Mouse (Mus musculus) lung, adult 18-20 months (tissue): ENCODE data around the gene Prr14l.
A peak's percentile ranks its signal among the peaks of the same experiment; 100 is the strongest.
"Not testable (repeated sequence)": the region's sequence is repeated elsewhere in the genome, so short reads cannot be mapped to it uniquely, and the experiment has no call there.

Experiments
- DNase-seq, 2 experiments: peaks; one replicate each; pipeline ENCODE4 v3.0.0; 2022; ENCODE audit warnings: mixed read lengths in 2 of 2

Gene Prr14l

GRCm38 (mm10) chr5:32853731-32854507, at the start of gene Prr14l:
Gene Prr14l, minus strand, starts transcription at chr5:32854256.
- DNase-seq, result peak; percentile 98

GRCm38 (mm10) chr5:32886739-32887138, 32.7 kb upstream of the Prr14l start:
- DNase-seq, result no peak

- no peak for DNase-seq
These were observed 18.3 kb upstream of the Prr14l start for GRCm38 (mm10) chr5:32872346-32872745.

DNA sequence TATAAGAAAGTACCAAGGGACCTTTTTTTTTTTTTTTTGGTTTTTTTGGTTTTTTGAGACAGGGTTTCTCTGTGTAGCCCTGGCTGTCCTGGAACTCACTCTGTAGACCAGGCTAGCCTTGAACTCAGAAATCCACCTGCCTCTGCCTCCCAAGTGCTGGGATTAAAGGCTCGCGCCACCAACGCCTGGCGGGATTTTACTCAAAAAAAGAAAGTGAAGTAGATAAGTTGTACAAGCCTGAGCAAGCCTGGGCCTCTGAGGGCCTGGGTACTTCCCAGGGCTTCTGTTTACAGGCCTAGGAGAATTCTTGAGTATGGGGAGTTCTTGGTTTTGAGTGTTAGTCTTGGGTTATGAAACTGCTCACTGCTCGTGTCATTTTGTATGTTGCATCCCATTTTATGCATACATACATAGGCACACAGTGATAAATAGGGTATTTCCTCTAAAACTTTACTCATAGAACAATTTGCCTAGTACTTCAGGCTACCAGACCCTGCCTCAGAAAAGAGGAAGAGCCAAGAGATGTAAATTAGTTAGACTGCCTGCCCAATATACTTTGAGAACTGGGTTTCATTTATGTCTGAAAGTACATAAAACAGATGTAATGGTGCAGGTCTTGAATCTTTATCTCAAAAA, 15.5 kb upstream of the Prr14l start:
- DNase-seq, result no peak

DNA sequence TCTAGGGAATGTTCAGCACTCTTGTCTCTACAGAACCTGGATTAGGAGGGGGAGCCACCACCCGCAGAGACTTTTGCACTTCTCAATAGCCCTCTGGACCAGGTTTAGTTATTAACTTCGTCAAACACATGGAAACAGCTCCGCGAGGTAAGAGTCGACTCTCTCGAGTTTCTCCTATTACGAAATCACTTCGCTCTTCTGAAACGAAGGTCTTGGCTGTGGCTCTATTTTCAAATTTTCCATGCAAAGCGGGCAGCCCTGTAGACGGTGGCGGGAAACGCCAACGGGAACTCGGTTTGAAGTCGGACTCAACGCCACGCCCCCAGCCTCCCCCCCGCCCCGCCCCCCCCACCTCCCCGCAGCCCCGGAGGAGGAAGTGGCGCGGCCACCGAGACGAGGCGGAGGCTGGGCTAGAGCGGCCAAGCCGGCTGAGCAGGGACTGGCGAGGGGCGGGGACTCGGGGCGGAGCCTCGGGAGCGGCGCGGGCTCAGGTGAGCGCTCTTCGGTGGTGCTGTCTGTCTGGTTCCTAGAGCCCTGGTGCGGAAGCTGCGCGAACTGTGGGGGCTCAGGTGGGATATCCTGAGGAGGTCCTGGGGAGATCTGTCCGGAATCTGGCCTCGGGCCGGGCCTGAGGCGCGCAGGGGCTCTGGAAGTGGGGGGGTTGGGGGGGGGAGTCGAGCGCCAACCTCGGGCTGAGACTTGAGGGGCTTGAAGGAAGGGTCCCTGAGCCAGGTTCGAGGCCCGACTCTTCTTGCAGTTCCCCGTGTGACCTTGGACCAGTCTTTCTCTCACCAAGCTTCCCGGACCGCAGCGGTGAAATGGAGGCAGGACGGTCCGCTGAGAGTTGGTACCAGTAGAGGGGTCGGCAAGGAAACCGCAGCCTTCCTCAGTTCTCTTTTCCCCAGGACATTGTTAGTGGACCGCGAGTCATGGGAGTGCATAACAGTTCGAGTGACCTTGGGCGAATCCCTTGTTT, 9.5 kb upstream of the Prr14l start, which contains the start of gene Depdc5:
Depdc5 (plus strand) TSS at position 449 of the 976 bp plus-strand sequence.
- DNase-seq, result peak; percentile 95 to 97

- DNase-seq, result peak in 1 of 2 experiments; percentile 7
These were observed 8.5 kb upstream of the Prr14l start for GRCm38 (mm10) chr5:32862469-32863132.

GRCm38 (mm10) chr5:32861082-32861481, 7.0 kb upstream of the Prr14l start:
- DNase-seq, result no peak

GRCm38 (mm10) chr5:32857781-32858220, 3.7 kb upstream of the Prr14l start:
- peak; percentile 34 to 58 for DNase-seq

DNA sequence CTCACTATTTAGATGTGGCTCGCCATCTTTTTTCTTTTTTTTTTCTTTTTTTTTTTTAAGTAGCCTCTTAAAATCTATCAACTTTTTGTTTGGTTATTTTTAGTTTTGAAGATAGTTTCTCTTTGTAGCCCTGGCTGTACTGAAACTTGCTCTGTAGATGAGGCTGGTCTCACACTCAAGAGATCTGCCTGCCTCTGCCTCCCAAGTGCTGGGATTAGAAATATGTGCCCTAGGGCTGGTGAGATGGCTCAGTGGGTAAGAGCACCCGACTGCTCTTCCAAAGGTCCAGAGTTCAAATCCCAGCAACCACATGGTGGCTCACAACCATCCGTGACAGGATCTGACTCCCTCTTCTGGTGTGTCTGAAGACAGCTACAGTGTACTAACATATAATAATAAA, 1.2 kb upstream of the Prr14l start:
- DNase-seq, result not testable (repeated sequence)

DNA sequence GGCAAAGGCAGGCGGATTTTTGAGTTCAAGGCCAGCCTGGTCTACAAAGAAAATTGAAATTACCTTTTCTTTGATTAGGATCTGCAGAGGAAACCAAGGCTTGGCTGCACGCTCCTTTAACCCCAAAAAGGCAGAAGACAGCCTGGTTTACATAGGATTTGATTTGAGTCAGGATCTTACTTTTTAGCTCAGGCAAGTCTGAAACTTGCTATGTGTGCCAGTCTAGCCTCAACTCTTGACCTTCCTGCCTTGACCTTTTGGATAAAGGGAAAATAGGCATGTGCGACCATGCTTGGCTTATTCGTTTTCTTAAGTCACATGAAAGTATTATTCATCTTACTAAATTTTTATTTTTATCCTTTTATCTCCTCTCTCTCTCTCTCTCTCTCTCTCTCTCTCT, 762 bp upstream of the Prr14l start:
- no peak for DNase-seq

- DNase-seq, result no peak
These were observed 2.0 kb downstream of the Prr14l start for GRCm38 (mm10) chr5:32852026-32852425.

DNA sequence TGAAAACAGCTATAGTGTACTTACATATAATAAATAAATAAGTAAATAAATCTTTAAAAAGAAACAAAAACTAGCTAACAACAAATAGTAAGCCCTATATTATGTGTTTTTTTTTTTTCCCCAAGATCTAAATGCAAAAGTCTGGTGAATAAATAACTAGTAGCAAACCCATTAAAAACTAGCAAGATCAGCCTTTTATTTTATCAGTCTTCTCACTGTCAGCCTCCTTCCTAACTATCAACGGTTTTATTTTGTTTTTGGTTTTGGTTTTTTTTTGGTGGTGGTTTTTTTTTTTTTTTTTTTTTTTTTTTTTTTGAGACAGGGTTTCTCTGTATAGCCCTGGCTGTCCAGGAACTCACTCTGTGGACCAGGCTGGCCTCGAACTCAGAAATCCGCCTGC, 4.5 kb downstream of the Prr14l start:
- not testable (repeated sequence) for DNase-seq

- DNase-seq, result no peak
These were observed 4.9 kb downstream of the Prr14l start for GRCm38 (mm10) chr5:32849178-32849577.

- DNase-seq, result no peak
These were observed 14.0 kb downstream of the Prr14l start for GRCm38 (mm10) chr5:32840029-32840428.

DNA sequence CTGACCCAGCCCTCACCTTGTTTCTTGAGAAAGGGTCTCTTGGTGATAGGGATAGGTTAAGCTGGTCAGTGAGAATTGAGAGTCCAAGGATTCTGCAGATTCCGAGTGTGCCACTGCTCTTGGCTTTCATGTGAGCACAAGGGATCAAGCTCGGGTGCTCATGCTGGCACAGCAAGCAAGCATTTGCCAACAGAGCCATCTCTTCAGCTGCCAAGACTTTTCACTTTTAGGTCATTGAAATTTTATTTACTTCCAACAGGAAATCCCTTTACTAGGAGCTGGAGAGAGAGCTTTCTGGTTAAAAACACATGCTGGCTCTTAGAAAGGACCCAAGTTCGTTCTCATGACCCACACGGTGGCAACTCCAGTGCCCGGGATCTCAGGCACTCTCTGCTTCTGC, 17.1 kb downstream of the Prr14l start:
- DNase-seq, result no peak

GRCm38 (mm10) chr5:32834497-32834896, 19.6 kb downstream of the Prr14l start:
- no peak for DNase-seq

DNA sequence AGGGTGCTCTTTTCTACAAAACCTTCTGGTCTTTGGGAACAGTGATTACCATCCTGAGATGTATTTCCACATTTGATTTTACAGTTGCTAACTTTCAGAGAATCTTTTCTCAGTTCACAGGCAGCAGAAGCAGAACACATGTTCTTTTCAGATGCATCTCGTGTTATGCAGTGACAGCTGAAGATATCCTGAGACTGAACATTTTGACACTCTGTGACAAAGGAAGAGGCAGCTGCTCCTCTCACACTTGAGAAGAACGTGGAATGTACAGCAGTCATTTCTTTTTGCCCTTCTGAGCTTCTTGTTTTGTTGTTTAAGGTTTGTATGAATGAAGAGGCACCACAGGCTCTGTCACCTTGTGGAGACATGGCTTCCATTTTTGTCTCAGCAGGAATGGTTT, 24.0 kb downstream of the Prr14l start:
- DNase-seq, result no peak

GRCm38 (mm10) chr5:32828766-32829165, 25.3 kb downstream of the Prr14l start:
- DNase-seq, result not testable (repeated sequence)

GRCm38 (mm10) chr5:32827009-32827408, 27.0 kb downstream of the Prr14l start, which contains the start of gene Gm20671:
Gene Gm20671, minus strand, starts transcription at chr5:32827109.
- DNase-seq, result no peak

- DNase-seq, result peak in 1 of 2 experiments; percentile 3
These were observed 33.6 kb downstream of the Prr14l start for GRCm38 (mm10) chr5:32820471-32820870.

DNA sequence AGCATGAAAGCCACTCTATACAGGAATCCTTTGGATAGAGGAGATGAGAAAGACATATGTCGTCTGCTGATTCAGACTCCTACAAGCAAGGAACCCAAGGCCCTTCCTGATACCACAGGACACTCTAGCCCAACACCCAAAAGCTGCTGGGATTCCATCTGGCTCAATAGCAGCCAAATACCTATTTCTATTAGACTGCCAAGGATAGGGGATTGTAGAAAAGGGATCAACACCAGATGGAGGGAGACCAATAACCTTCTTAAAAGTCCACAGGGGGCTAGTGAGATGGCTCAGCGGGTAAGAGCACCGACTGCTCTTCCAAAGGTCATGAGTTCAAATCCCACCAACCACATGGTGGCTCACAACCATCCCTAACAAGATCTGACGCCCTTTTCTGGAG, 38.7 kb downstream of the Prr14l start:
- DNase-seq, result no peak

- DNase-seq, result not testable (repeated sequence)
These were observed 67.6 kb downstream of the Prr14l start for GRCm38 (mm10) chr5:32786454-32786853.
